Mouse (Mus musculus) thymus, adult 2 months (tissue): ENCODE results near the gene Pdk1.

ENCODE experiments used
- CTCF ChIP-seq: fragments of 200-500 bp; IDR thresholded peaks from 2 replicates; pipeline ENCODE4 v1.5.1; 2012; ENCODE audit warnings: mild to moderate bottlenecking, control low read depth, low read length, moderate library complexity, borderline replicate concordance; ENCODE audit not compliant: control insufficient read depth, poor library complexity, insufficient read depth; ENCODE audit errors: extremely low read depth
- POLR2A ChIP-seq: fragments of 200-500 bp; IDR thresholded peaks from 2 replicates; pipeline ENCODE4 v1.6.1; 2012; ENCODE audit warnings: mild to moderate bottlenecking, low read length, control low read depth, moderate library complexity; ENCODE audit not compliant: control insufficient read depth, poor library complexity, insufficient read depth; ENCODE audit errors: extremely low read depth

DNA sequence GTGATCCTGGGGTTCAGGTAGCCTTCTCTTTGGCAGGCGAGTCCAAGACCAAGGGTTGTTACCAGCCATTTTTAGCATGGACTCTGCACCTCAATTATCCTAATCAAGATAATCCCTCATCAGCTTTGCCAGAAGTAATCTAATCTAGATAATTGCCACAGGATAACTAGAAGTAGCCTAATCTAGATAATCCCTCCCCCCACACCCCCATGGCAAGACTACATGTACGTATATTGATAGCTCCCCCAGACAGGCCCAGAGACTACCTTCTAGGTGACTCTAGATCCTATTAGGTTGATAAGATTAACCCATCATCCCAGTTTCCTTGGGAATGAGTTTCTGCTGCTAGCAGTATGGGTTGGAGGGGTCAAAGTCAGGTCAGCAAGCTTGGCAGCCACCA lies 18.5 kb downstream of the Pdk1 start:
- TF ChIP-seq POLR2A (no peak), CTCF (no peak)
